Comparison of ENCODE assay signal across 21 mouse cellular contexts in genomic region chr1:90177978-90178377, GRCm38 (mm10). TPM values are rescaled to one million over a fixed set of nuclear protein-coding genes. Genes with fewer than 3 reads are reported as not detected.
DNase-seq lines count a peak whose midpoint lies in the region; ATAC-seq lines count a peak whose summit lies in the region.
"Had no signal": no experiment of that assay in that cellular context is flagged by ENCODE, and none has a peak within 500 bp of the region (broad histone marks: within the 10 kb centered on the region; RNA-seq: fewer than 3 reads in every experiment).

No protein-coding gene starts in this region.

- H3K4me1 ChIP-seq in stomach, embryonic 16.5 days (ENCODE audit: control insufficient read depth, insufficient read depth, low read length) = no peaks in the 10 kb centered on the region

- 0 out of 2 replicates have a peak overlapping the region, but pooled peaks have one; percentile 3 for H3K27ac ChIP-seq in stomach, embryonic 16.5 days (ENCODE audit: low read length)
- H3K27ac ChIP-seq: embryonic facial prominence, embryonic 10.5 days; forebrain, embryonic 10.5 days; gastrocnemius, adult 2 months; heart, embryonic 13.5 days; hindbrain, embryonic 15.5 days had no signal

- H3K9ac ChIP-seq in stomach, embryonic 16.5 days (ENCODE audit: low read length) = no peak overlapping the region
- H3K9ac ChIP-seq: heart, embryonic 13.5 days; hindbrain, embryonic 15.5 days had no signal

- peak; percentile 22 for DNase-seq in 3134 (ENCODE audit: extremely low read depth, insufficient read length, low spot score)
- DNase-seq in 416B (ENCODE audit: low read depth) = peak; percentile 61
- DNase-seq in fibroblast of lung, adult 2 months (ENCODE audit: low read depth) = peak; percentile 61
- DNase-seq in right cerebral cortex, postnatal 10 days (ENCODE audit: low spot score in 2 of 2) = no peak
- no peak for DNase-seq in spleen, postnatal 10 days (ENCODE audit: low spot score in 2 of 2)
- DNase-seq: adrenal gland, postnatal 10 days; cerebellum, adult 18-20 months; cerebellum, adult 9-11 months; cerebellum, postnatal 36 days; gastrocnemius, adult 2 months; gastrocnemius, postnatal 25 days; heart, postnatal 36 days had no signal

- no peaks in the 10 kb centered on the region for H3K36me3 ChIP-seq in stomach, embryonic 16.5 days (ENCODE audit: control insufficient read depth, insufficient read depth, low read length)
- H3K36me3 ChIP-seq: embryonic facial prominence, embryonic 10.5 days; forebrain, embryonic 10.5 days; heart, embryonic 13.5 days; hindbrain, embryonic 15.5 days had no signal

- no peak overlapping the region for H3K4me2 ChIP-seq in stomach, embryonic 16.5 days (ENCODE audit: low read depth, low read length)
- H3K4me2 ChIP-seq: heart, embryonic 13.5 days; hindbrain, embryonic 15.5 days had no signal

- peak; percentile 71; the same call in 1 of the 2 replicates for ATAC-seq in stomach, embryonic 16.5 days (ENCODE audit: insufficient read depth, low FRiP score)
- ATAC-seq in cerebellum, adult (ENCODE audit: insufficient number of reproducible peaks, low FRiP score, low TSS enrichment) = no peak
- ATAC-seq: forebrain, embryonic 14.5 days had no signal

- WGBS in stomach, embryonic 16.5 days = 34% methylated on average over 5 of the region's 5 CpGs

- no peaks in the 10 kb centered on the region for H3K9me3 ChIP-seq in stomach, embryonic 16.5 days (replicated peaks; ENCODE audit: control insufficient read depth, low read length)
- H3K9me3 ChIP-seq: embryonic facial prominence, embryonic 10.5 days; forebrain, embryonic 10.5 days; heart, embryonic 13.5 days; hindbrain, embryonic 15.5 days had no signal

- no peaks in the 10 kb centered on the region for H3K27me3 ChIP-seq in stomach, embryonic 16.5 days (ENCODE audit: control insufficient read depth, insufficient read depth, low read length)
- H3K27me3 ChIP-seq: CH12.LX had no signal

- no peak overlapping the region for H3K4me3 ChIP-seq in stomach, embryonic 16.5 days (replicated peaks; ENCODE audit: low read length)
- H3K4me3 ChIP-seq: embryonic facial prominence, embryonic 10.5 days; forebrain, embryonic 10.5 days; gastrocnemius, adult 2 months; heart, embryonic 13.5 days; hindbrain, embryonic 15.5 days had no signal

RNA-seq across cellular contexts. Expression of gene Iqca, which starts 24.8 kb away (rescaled TPM):
- 0.12 TPM in 1 of 2 replicates, not detected in the other for polyA plus RNA-seq in stomach, embryonic 16.5 days (2015; fragmentation: Nextera tagmentation; extraction: Ambion mirVana)
- polyA plus RNA-seq: heart, postnatal 0 days had no signal

RNA-seq across cellular contexts. Expression of gene Ackr3, which starts 25.8 kb away (rescaled TPM):
- polyA plus RNA-seq in stomach, embryonic 16.5 days (2015; fragmentation: Nextera tagmentation; extraction: Ambion mirVana) = 22.2 and 29.7 TPM in 2 replicates

Comparison
In these comparisons a context has a peak if more than half of its experiments do, and no peak if none do; other contexts are left out.
1. DNase-seq: peak in 3134 (single experiment), 416B (single experiment) and fibroblast of lung, adult 2 months (single experiment); none in right cerebral cortex, postnatal 10 days (0 of 2) and spleen, postnatal 10 days (0 of 2).